Mouse (Mus musculus) liver, embryonic 14.5 days (tissue): ENCODE measurements around the gene Wdr25.

Experiments
- CTCF ChIP-seq: IDR thresholded peaks from 2 replicates; pipeline ENCODE4 v1.5.1; 2016; ENCODE audit warnings: antibody characterized with exemption, low read depth, control low read depth
- EP300 ChIP-seq: IDR thresholded peaks from 2 replicates; pipeline ENCODE4 v1.6.1; 2016; ENCODE audit warnings: antibody characterized with exemption, low read depth

- TF ChIP-seq EP300 (no peak), CTCF (no peak)
These were observed 34.8 kb downstream of the Wdr25 start for GRCm38 (mm10) chr12:108928249-108928648.
